Mouse (Mus musculus) right cerebral cortex, postnatal 36 days (tissue): ENCODE data around the gene Mrpl10.

ENCODE experiments used
- DNase-seq, 2 experiments: peaks; one replicate each; pipeline ENCODE4 v3.0.0; 2022; ENCODE audit warnings: low spot score in 2 of 2, mixed read lengths in 1 of 2

Gene Mrpl10

GRCm38 (mm10) chr11:97069333-97069732 is 28.0 kb downstream of the Mrpl10 start:
- no peak for DNase-seq

- no peak for DNase-seq
Observed at GRCm38 (mm10) chr11:97069770-97070169, 28.4 kb downstream of the Mrpl10 start.

GRCm38 (mm10) chr11:97071129-97071528 is 29.8 kb downstream of the Mrpl10 start:
- DNase-seq = no peak

GRCm38 (mm10) chr11:97072533-97072932 is 31.2 kb downstream of the Mrpl10 start:
- peak in 1 of 2 experiments; percentile 36 for DNase-seq

- DNase-seq = no peak
Observed at GRCm38 (mm10) chr11:97074235-97074634, 32.9 kb downstream of the Mrpl10 start.

GRCm38 (mm10) chr11:97078751-97079150 is 37.4 kb downstream of the Mrpl10 start:
- no peak for DNase-seq

- DNase-seq = no peak
Observed at GRCm38 (mm10) chr11:97080291-97080690, 38.9 kb downstream of the Mrpl10 start.

GRCm38 (mm10) chr11:97082977-97083376 is 41.6 kb downstream of the Mrpl10 start:
- DNase-seq = peak; percentile 21 to 37

GRCm38 (mm10) chr11:97083401-97084140 is 42.2 kb downstream of the Mrpl10 start:
- peak; percentile 39 to 40 for DNase-seq

GRCm38 (mm10) chr11:97084821-97085505 is 43.6 kb downstream of the Mrpl10 start:
- no peak for DNase-seq

GRCm38 (mm10) chr11:97086365-97086764 is 45.0 kb downstream of the Mrpl10 start:
- no peak for DNase-seq

- no peak for DNase-seq
Observed at GRCm38 (mm10) chr11:97094600-97094999, 53.2 kb downstream of the Mrpl10 start.

- no peak for DNase-seq
Observed at GRCm38 (mm10) chr11:97098791-97099190, 57.4 kb downstream of the Mrpl10 start.
